Mouse (Mus musculus) cortical plate, adult 2 months (tissue): ENCODE measurements around the gene Ndufb10.

Experiments
- CTCF ChIP-seq: fragments of 200-500 bp; IDR thresholded peaks from 2 replicates; pipeline ENCODE4 v1.5.1; 2011; ENCODE audit warnings: mild to moderate bottlenecking, control low read depth, low read length; ENCODE audit not compliant: insufficient read depth; ENCODE audit errors: extremely low read depth
- POLR2A ChIP-seq: fragments of 200-500 bp; IDR thresholded peaks from 2 replicates; pipeline ENCODE4 v1.6.1; 2011; ENCODE audit warnings: mild to moderate bottlenecking, low read length, control low read depth; ENCODE audit not compliant: insufficient read depth; ENCODE audit errors: extremely low read depth

DNA sequence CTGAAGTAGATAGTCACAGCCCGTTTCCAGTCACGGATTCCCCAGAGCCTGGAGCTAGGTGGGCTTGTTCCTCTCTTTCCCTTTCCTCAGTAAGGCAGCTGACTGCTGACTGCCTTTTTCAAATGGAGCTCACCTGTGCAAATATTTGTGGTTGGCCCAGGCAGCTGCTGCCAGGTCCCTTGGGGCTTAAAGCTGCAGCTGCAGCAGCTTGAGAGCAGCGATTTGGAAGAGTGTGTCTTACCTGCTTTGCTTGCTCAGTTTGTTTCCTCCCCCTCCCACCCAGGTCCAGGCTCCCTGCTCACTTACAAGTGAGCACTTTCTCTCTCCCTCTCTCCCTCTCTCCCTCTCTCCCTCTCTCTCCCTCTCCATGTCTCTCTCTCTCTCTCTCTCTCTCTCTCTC is 44.9 kb upstream of the Ndufb10 start:
- TF ChIP-seq CTCF, result no peak
- no peak for TF ChIP-seq POLR2A
